Mouse (Mus musculus): ENCODE measurements around the gene Lypd3. TPM values are rescaled to one million over a fixed set of nuclear protein-coding genes. Genes with fewer than 3 reads are reported as not detected.

Gene Lypd3
- 0.68 and 0.73 TPM in 2 replicates for polyA plus RNA-seq (2016; fragmentation: Nextera tagmentation; extraction: Ambion mirVana)

- no peak for ATAC-seq (ENCODE audit: low FRiP score, low read depth)
- WGBS, result 14% methylated on average over 15 of the region's 15 CpGs
- H3K4me1 ChIP-seq, result peaks cover 26% of the 10 kb centered on the region
- peak within 1 kb of the TSS; percentile 66 for H3K4me2 ChIP-seq (replicated peaks)
- H3K36me3 ChIP-seq, result no peaks in the 10 kb centered on the region
- H3K4me3 ChIP-seq, result peak within 1 kb of the TSS; percentile 39
- H3K27ac ChIP-seq (replicated peaks), result no peak within 1 kb of the TSS
- H3K9me3 ChIP-seq, result no peaks in the 10 kb centered on the region
- no peak within 1 kb of the TSS for H3K9ac ChIP-seq (replicated peaks)
- peaks cover 53% of the 10 kb centered on the region for H3K27me3 ChIP-seq
Measured at GRCm38 (mm10) chr7:24636264-24636663, at the start of gene Lypd3. Lypd3 (plus strand) TSS chr7:24636550.

- WGBS, result 16% methylated on average over 8 of the region's 8 CpGs
- no peak overlapping the region for H3K27ac ChIP-seq (replicated peaks)
- ATAC-seq (ENCODE audit: low FRiP score, low read depth), result peak; percentile 68
- H3K9ac ChIP-seq (replicated peaks), result peak overlapping the region; percentile 59; the same call in 1 of the 2 replicates
- H3K4me2 ChIP-seq (replicated peaks), result peak overlapping the region; percentile 65
- H3K4me1 ChIP-seq, result peaks cover 11% of the 10 kb centered on the region; the same call in 1 of the 2 replicates
- H3K27me3 ChIP-seq, result peaks cover 38% of the 10 kb centered on the region
- no peaks in the 10 kb centered on the region for H3K9me3 ChIP-seq
- H3K36me3 ChIP-seq, result no peaks in the 10 kb centered on the region
- peak overlapping the region; percentile 48 for H3K4me3 ChIP-seq
Measured at GRCm38 (mm10) chr7:24586828-24587227, 49.5 kb upstream of the Lypd3 start.

GRCm38 (mm10) chr7:24587330-24588105 lies 48.8 kb upstream of the Lypd3 start, which contains the start of the genes Ethe1 and Zfp575:
Ethe1 (plus strand) TSS chr7:24587543.
Zfp575 (minus strand) TSS chr7:24587641.
- Histone ChIP-seq H3K9ac (replicated peaks) (peak within 1 kb of the TSS; percentile 59), H3K9me3 (no peaks in the 10 kb centered on the region), H3K27me3 (peaks cover 38% of the 10 kb centered on the region), H3K4me3 (peak within 1 kb of the TSS; percentile 48), H3K36me3 (no peaks in the 10 kb centered on the region), H3K27ac (replicated peaks) (no peak within 1 kb of the TSS), H3K4me1 (peaks cover 14% of the 10 kb centered on the region; the same call in 1 of the 2 replicates), H3K4me2 (replicated peaks) (peak within 1 kb of the TSS; percentile 65)
- 5% methylated on average over 30 of the region's 30 CpGs for WGBS
- ATAC-seq (ENCODE audit: low FRiP score, low read depth), result peak; percentile 76

- WGBS, result 90% methylated on average over 13 of the region's 13 CpGs
- no peak overlapping the region for H3K4me3 ChIP-seq
Measured at GRCm38 (mm10) chr7:24588336-24588735, 48.0 kb upstream of the Lypd3 start.

GRCm38 (mm10) chr7:24591735-24592134 lies 44.6 kb upstream of the Lypd3 start:
- peaks cover 32% of the 10 kb centered on the region for H3K27me3 ChIP-seq
- ATAC-seq (ENCODE audit: low FRiP score, low read depth), result no peak
- WGBS, result 77% methylated on average over 5 of the region's 5 CpGs

More at GRCm38 (mm10) chr7:24588336-24588735, 48.0 kb upstream of the Lypd3 start:
- Histone ChIP-seq H3K27me3 (peaks cover 38% of the 10 kb centered on the region), H3K9ac (replicated peaks) (no peak overlapping the region), H3K36me3 (no peaks in the 10 kb centered on the region), H3K4me1 (peaks cover 16% of the 10 kb centered on the region; the same call in 1 of the 2 replicates), H3K4me2 (replicated peaks) (no peak overlapping the region), H3K27ac (replicated peaks) (no peak overlapping the region), H3K9me3 (no peaks in the 10 kb centered on the region)
- ATAC-seq (ENCODE audit: low FRiP score, low read depth), result no peak

GRCm38 (mm10) chr7:24592163-24592562 lies 44.2 kb upstream of the Lypd3 start:
- Histone ChIP-seq H3K27ac (replicated peaks) (no peak overlapping the region), H3K4me3 (no peak overlapping the region), H3K4me1 (peaks cover 22% of the 10 kb centered on the region), H3K36me3 (no peaks in the 10 kb centered on the region), H3K9me3 (no peaks in the 10 kb centered on the region), H3K27me3 (peaks cover 28% of the 10 kb centered on the region), H3K9ac (replicated peaks) (no peak overlapping the region), H3K4me2 (replicated peaks) (no peak overlapping the region)
- no peak for ATAC-seq (ENCODE audit: low FRiP score, low read depth)
- 67% methylated on average over 4 of the region's 4 CpGs for whole genome bisulfite sequencing

More at GRCm38 (mm10) chr7:24591735-24592134, 44.6 kb upstream of the Lypd3 start:
- no peaks in the 10 kb centered on the region for H3K36me3 ChIP-seq
- H3K4me1 ChIP-seq, result peaks cover 26% of the 10 kb centered on the region
- H3K4me3 ChIP-seq, result no peak overlapping the region
- no peak overlapping the region for H3K27ac ChIP-seq (replicated peaks)
- H3K4me2 ChIP-seq (replicated peaks), result no peak overlapping the region
- no peak overlapping the region for H3K9ac ChIP-seq (replicated peaks)
- no peaks in the 10 kb centered on the region for H3K9me3 ChIP-seq

DNA sequence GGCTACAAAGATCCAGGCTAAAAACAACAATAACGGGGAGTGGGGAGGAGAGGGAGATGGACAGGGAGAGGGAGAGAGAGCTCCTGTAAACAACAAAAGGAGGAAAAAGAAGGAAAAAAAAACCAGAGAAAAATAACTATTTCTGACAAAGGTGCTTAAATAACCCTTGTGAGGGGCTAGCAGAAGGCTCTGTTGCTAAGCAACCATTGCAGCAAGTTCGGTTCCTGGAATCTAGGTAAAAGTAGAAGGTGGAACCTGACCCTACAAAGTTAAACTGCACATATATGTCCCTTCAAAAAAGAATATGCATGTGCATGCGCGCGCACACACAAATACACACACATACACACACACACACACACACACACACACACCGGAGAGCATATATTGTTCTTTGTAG lies 43.6 kb upstream of the Lypd3 start:
- WGBS, result 84% methylated on average over 6 of the region's 6 CpGs
- no peak overlapping the region for H3K27ac ChIP-seq (replicated peaks)

DNA sequence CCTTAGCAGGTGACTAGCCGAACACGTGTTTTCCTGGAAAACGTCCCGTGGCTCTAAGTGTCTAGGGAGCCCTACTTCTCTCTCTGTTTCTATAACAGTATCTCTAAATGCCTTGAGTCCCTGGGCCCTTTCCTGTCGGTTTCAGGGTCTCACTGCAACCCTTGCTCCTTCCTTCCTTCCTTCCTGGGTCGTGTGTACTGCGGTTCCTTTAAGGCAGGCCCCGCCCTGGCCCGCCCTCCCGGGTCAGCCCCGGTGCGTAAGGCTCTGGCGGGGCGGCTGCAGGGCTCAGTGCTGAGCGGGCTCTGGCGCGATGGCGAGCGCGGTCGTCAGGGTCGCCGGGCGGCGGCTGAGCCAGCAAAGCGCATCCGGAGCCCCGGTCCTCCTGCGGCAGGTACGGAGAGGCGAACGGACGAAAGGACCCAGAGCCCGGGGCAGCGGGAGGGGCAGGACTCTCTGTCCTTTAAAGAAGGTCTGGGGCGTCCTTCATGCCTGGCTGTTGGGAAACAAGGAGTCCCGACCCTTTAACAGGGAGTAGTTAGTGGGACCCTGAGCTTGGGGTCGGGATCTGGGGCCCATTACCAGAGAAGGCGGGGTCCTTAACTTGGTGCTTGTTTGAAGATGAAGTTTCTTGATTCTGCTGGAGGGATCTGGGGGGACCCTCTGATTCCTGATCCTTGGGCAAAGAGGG lies 42.6 kb upstream of the Lypd3 start:
- Histone ChIP-seq H3K27me3 (peaks cover 21% of the 10 kb centered on the region), H3K4me1 (peaks cover 16% of the 10 kb centered on the region), H3K27ac (replicated peaks) (no peak overlapping the region), H3K9ac (replicated peaks) (peak overlapping the region; percentile 77), H3K4me3 (peak overlapping the region; percentile 65), H3K36me3 (no peaks in the 10 kb centered on the region), H3K9me3 (no peaks in the 10 kb centered on the region), H3K4me2 (replicated peaks) (peak overlapping the region; percentile 70)
- 2% methylated on average over 39 of the region's 39 CpGs for WGBS
- peak; percentile 95 for ATAC-seq (ENCODE audit: low FRiP score, low read depth)

More for the DNA sequence above, 43.6 kb upstream of the Lypd3 start:
- Histone ChIP-seq H3K9ac (replicated peaks) (no peak overlapping the region), H3K4me1 (peaks cover 17% of the 10 kb centered on the region), H3K4me3 (no peak overlapping the region), H3K27me3 (peaks cover 26% of the 10 kb centered on the region), H3K9me3 (no peaks in the 10 kb centered on the region), H3K36me3 (no peaks in the 10 kb centered on the region), H3K4me2 (replicated peaks) (no peak overlapping the region)
- ATAC-seq (ENCODE audit: low FRiP score, low read depth), result no peak

- H3K9ac ChIP-seq (replicated peaks), result peak overlapping the region; percentile 77; the same call in 1 of the 2 replicates
- 0 out of 2 replicates have a peak, but pooled peaks have one; percentile 20 for ATAC-seq (ENCODE audit: low FRiP score, low read depth)
- H3K27ac ChIP-seq (replicated peaks), result no peak overlapping the region
- WGBS, result 1% methylated on average over 13 of the region's 13 CpGs
- H3K9me3 ChIP-seq, result no peaks in the 10 kb centered on the region
- H3K4me2 ChIP-seq (replicated peaks), result peak overlapping the region; percentile 70
- peaks cover 21% of the 10 kb centered on the region for H3K27me3 ChIP-seq
- H3K4me3 ChIP-seq, result peak overlapping the region; percentile 65
- H3K36me3 ChIP-seq, result no peaks in the 10 kb centered on the region
- peaks cover 16% of the 10 kb centered on the region for H3K4me1 ChIP-seq
Measured at GRCm38 (mm10) chr7:24594309-24594803, 42.0 kb upstream of the Lypd3 start.

DNA sequence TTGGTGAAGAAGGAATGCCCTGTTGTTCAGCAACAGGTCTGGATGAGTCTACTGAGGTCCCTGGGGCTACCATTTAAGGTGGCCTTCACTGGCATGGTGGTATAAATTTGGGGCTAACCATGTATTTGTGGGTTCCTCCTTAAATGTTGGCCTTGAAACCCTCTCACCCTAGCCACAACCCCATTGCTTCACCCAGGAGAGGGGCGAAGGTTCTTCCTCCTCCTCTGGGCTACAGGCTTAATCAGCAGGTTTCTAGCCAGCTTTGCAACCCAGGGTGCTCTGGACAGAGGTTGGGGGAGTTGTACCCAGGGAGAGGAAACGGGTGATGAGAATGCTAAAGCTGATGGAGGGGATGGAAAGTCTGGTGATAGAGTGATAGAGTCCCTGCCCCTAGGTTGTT lies 40.9 kb upstream of the Lypd3 start:
- Histone ChIP-seq H3K4me3 (no peak overlapping the region), H3K4me2 (replicated peaks) (no peak overlapping the region), H3K4me1 (peaks cover 16% of the 10 kb centered on the region), H3K36me3 (no peaks in the 10 kb centered on the region), H3K9ac (replicated peaks) (no peak overlapping the region), H3K9me3 (no peaks in the 10 kb centered on the region), H3K27me3 (peaks cover 21% of the 10 kb centered on the region), H3K27ac (replicated peaks) (no peak overlapping the region)
- ATAC-seq (ENCODE audit: low FRiP score, low read depth), result no peak
- WGBS, result 73% methylated on average over 2 of the region's 2 CpGs

GRCm38 (mm10) chr7:24598121-24598520 lies 38.2 kb upstream of the Lypd3 start:
- Histone ChIP-seq H3K4me1 (peaks cover 15% of the 10 kb centered on the region), H3K27me3 (peaks cover 21% of the 10 kb centered on the region), H3K36me3 (no peaks in the 10 kb centered on the region), H3K4me2 (replicated peaks) (no peak overlapping the region), H3K9ac (replicated peaks) (no peak overlapping the region), H3K4me3 (no peak overlapping the region), H3K27ac (replicated peaks) (no peak overlapping the region), H3K9me3 (no peaks in the 10 kb centered on the region)
- WGBS, result 71% methylated on average over 4 of the region's 4 CpGs
- no peak for ATAC-seq (ENCODE audit: low FRiP score, low read depth)

Measured in midbrain, embryonic 12.5 days (tissue).